Comparison of ENCODE assay signal across 19 mouse cellular contexts in the genomic region with DNA sequence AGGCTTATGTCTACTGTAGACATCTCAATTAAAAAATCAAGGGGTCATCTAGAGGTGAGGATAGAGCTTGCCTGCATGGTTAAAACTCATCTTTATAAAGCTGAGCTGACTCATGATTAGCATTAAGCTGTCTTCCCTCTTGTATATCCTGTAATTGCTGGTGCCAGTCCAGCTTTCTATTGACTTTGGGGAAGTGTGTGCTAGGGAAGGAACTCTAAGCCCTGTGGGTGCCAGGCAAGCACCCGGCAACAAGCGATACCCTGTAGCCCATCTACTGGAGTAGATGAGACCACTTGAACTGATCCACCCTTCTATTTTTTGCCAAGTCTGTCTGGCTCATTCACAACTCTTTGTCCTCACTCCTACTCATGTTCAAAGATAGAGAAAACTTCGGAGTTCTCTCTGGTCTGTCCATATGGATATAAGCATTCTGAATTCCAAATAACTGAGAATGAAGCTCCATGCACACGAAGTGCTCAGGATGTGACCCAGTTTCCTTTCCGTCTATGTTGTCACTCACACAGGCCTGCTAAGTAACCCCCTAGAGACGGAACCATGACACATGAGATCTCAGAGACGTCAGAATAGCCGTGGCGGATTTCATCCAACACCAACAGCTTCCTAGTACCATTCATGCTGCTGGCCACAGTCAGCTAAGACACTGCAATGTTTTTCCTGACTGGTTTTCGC. TPM values are rescaled to one million over a fixed set of nuclear protein-coding genes. Genes with fewer than 3 reads are reported as not detected.
DNase-seq lines count a peak whose midpoint lies in the region; ATAC-seq and TF ChIP-seq lines count a peak whose summit lies in the region.
"Had no signal": no experiment of that assay in that cellular context is flagged by ENCODE, and none has a peak within 500 bp of the region (broad histone marks: within the 10 kb centered on the region; RNA-seq: fewer than 3 reads in every experiment).

No protein-coding gene starts in this region.

- peaks cover 7 to 76% of the 10 kb centered on the region in 2 experiments for H3K36me3 ChIP-seq in CH12.LX (replicated peaks in 1 of 2; ENCODE audit: control insufficient read depth in 1 of 2, insufficient read depth in 1 of 2, low read length in 1 of 2)
- no peaks in the 10 kb centered on the region for H3K36me3 ChIP-seq in hindbrain, embryonic 13.5 days
- H3K36me3 ChIP-seq: heart, embryonic 10.5 days; midbrain, embryonic 10.5 days had no signal

- ATAC-seq in megakaryocyte, adult 5-6 weeks (ENCODE audit: poor library complexity, severe bottlenecking) = peak; percentile 53
- ATAC-seq in hindbrain, embryonic 13.5 days (ENCODE audit: low FRiP score) = no peak
- ATAC-seq: CD4-positive, CD25-positive, alpha-beta regulatory T cell, adult 4 months; forebrain, postnatal 0 days; hindbrain, embryonic 16.5 days; intestine, postnatal 0 days had no signal

- H3K4me2 ChIP-seq in CH12.LX (ENCODE audit: insufficient read depth, low read depth, poor library complexity, severe bottlenecking) = no peak overlapping the region
- no peak overlapping the region for H3K4me2 ChIP-seq in hindbrain, embryonic 13.5 days

- in situ Hi-C loops in CH12.LX (cut with MboI; ENCODE audit: low pct_ligation_motif_present, low pct_unique_long_range_greater_than_20kb, low sequenced_read_pairs) = no loop called here

- peaks cover 7% of the 10 kb centered on the region for H3K9me3 ChIP-seq in CH12.LX (replicated peaks; ENCODE audit: low read length)
- no peaks in the 10 kb centered on the region for H3K9me3 ChIP-seq in hindbrain, embryonic 13.5 days
- H3K9me3 ChIP-seq: heart, embryonic 10.5 days; midbrain, embryonic 10.5 days had no signal

- no peak for TF ChIP-seq POLR2A in CH12.LX (IDR thresholded peaks at IDR 0.05; ENCODE audit: low read depth, low read length)

- peaks cover 10% of the 10 kb centered on the region; the same call in 1 of the 2 replicates for H3K79me2 ChIP-seq in CH12.LX (replicated peaks; ENCODE audit: control insufficient read depth, extremely low read depth, insufficient read depth, poor library complexity, severe bottlenecking)

- H3K4me3 ChIP-seq in CH12.LX (replicated peaks in 1 of 3; ENCODE audit: low read depth in 2 of 3, low read length in 2 of 3, poor library complexity in 1 of 3) = no peak overlapping the region
- H3K4me3 ChIP-seq in hindbrain, embryonic 13.5 days = no peak overlapping the region
- H3K4me3 ChIP-seq: heart, embryonic 10.5 days; midbrain, embryonic 10.5 days had no signal

- no peak for TF ChIP-seq CTCF in CH12.LX (conservative IDR thresholded peaks at IDR 0.05 in 1 of 2, IDR thresholded peaks at IDR 0.05 in 1 of 2; ENCODE audit: low read depth in 2 of 2, low read length in 2 of 2)

- no peak for TF ChIP-seq RAD21 in CH12.LX (IDR thresholded peaks at IDR 0.05; ENCODE audit: low read depth, low read length)

- no peaks in the 10 kb centered on the region for H3K27me3 ChIP-seq in CH12.LX (replicated peaks)
- H3K27me3 ChIP-seq in hindbrain, embryonic 13.5 days = no peaks in the 10 kb centered on the region

- intact Hi-C loops in left cerebral cortex, postnatal 4 days (cut with DNase I) = no loop called here
- intact Hi-C loops in gastrocnemius, postnatal 36 days (cut with DNase I) = no loop called here

- no peak for TF ChIP-seq EP300 in CH12.LX (IDR thresholded peaks at IDR 0.05; ENCODE audit: low read length)

- H3K9ac ChIP-seq in CH12.LX (ENCODE audit: insufficient read depth, low read depth) = no peak overlapping the region
- H3K9ac ChIP-seq in hindbrain, embryonic 13.5 days = no peak overlapping the region
- H3K9ac ChIP-seq: forebrain, postnatal 0 days; liver, embryonic 14.5 days had no signal

- DNase-seq in left cerebral cortex, adult 9 months (ENCODE audit: low spot score in 2 of 2) = peak; percentile 22 to 52
- DNase-seq in left cerebral cortex, postnatal 4 days = no peak
- peak; percentile 52 to 61 for DNase-seq in B cell, adult 2 months
- no peak for DNase-seq in CH12.LX (ENCODE audit: extremely low read depth)
- no peak for DNase-seq in gastrocnemius, postnatal 36 days
- DNase-seq: cerebellum, adult 2 months; forebrain, postnatal 0 days; gastrocnemius, postnatal 14 days; lung, postnatal 10 days; thymus, adult 2 months had no signal

- H3K27ac ChIP-seq in CH12.LX (ENCODE audit: insufficient read depth, low read depth) = peak overlapping the region; percentile 49; the same call in 1 of the 2 replicates
- H3K27ac ChIP-seq in hindbrain, embryonic 13.5 days = no peak overlapping the region
- H3K27ac ChIP-seq: heart, embryonic 10.5 days; liver, embryonic 14.5 days; midbrain, embryonic 10.5 days had no signal

- WGBS in hindbrain, embryonic 13.5 days = 91% methylated on average over 10 of the region's 10 CpGs

- dilution Hi-C loops in CH12.LX (cut with MboI; ENCODE audit: extremely low pct_ligation_motif_present, extremely low pct_unique_long_range_greater_than_20kb, low sequenced_read_pairs) = no loop called here

- H3K4me1 ChIP-seq in CH12.LX (ENCODE audit: control insufficient read depth in 1 of 2, insufficient read depth in 2 of 2) = peaks cover 10 to 79% of the 10 kb centered on the region in 2 experiments
- H3K4me1 ChIP-seq in hindbrain, embryonic 13.5 days (replicated peaks) = no peaks in the 10 kb centered on the region

TF ChIP-seq in CH12.LX, 34 proteins besides CTCF, POLR2A, EP300 and RAD21:
- TF ChIP-seq SMC3 (IDR thresholded peaks at IDR 0.05; ENCODE audit: low read depth, low read length) = no peak
- no peak for TF ChIP-seq CHD1 (IDR thresholded peaks at IDR 0.05; ENCODE audit: low read depth, low read length)
- TF ChIP-seq ZKSCAN1 (IDR thresholded peaks at IDR 0.05; ENCODE audit: borderline replicate concordance, low read depth, low read length) = no peak
- TF ChIP-seq NELFE (IDR thresholded peaks at IDR 0.05; ENCODE audit: low read depth, low read length) = no peak
- no peak for TF ChIP-seq ZC3H11A (IDR thresholded peaks at IDR 0.05; ENCODE audit: low read depth, low read length)
- TF ChIP-seq TCF12 (IDR thresholded peaks at IDR 0.05; ENCODE audit: low read depth, low read length) = no peak
- TF ChIP-seq MAFK (IDR thresholded peaks at IDR 0.05; ENCODE audit: insufficient replicate concordance, low read length) = no peak
- TF ChIP-seq E2F4 (IDR thresholded peaks at IDR 0.05; ENCODE audit: insufficient replicate concordance, low read depth, low read length) = no peak
- no peak for TF ChIP-seq SIN3A (IDR thresholded peaks at IDR 0.05; ENCODE audit: low read length)
- TF ChIP-seq USF1 (IDR thresholded peaks at IDR 0.05; ENCODE audit: low read depth, low read length) = no peak
- no peak for TF ChIP-seq JUND (conservative IDR thresholded peaks at IDR 0.05; ENCODE audit: low read depth, low read length)
- no peak for TF ChIP-seq MEF2A (IDR thresholded peaks at IDR 0.05; ENCODE audit: borderline replicate concordance, low read depth, low read length)
- no peak for TF ChIP-seq MAZ (IDR thresholded peaks at IDR 0.05; ENCODE audit: low read depth, low read length)
- no peak for TF ChIP-seq HCFC1 (IDR thresholded peaks at IDR 0.05; ENCODE audit: low read depth, low read length)
- TF ChIP-seq POLR2AphosphoS2 (IDR thresholded peaks at IDR 0.05; ENCODE audit: low read depth, low read length) = no peak
- no peak for TF ChIP-seq CHD2 (IDR thresholded peaks at IDR 0.05; ENCODE audit: low read length)

RNA-seq across cellular contexts. Expression of a gene that starts 10.8 kb away (rescaled TPM):
- 1 to 10 TPM; 3.3 to 3.4 TPM for total RNA-seq in left cerebral cortex, postnatal 4 days (2021)
- total RNA-seq in CH12.LX (2012; rRNA removed) = 172 and 242 TPM in 2 replicates
- 374 and 427 TPM in 2 replicates for total RNA-seq in CH12.LX (2014; rRNA removed)
- polyA plus RNA-seq in CH12.LX (2012; ENCODE audit: insufficient read length, low read depth) = 290 and 323 TPM in 2 replicates
- 497 and 530 TPM in 2 replicates for total RNA-seq in megakaryocyte, adult 5-6 weeks (2015)
- total RNA-seq in megakaryocyte, adult 5-6 weeks (2017) = 408 and 439 TPM in 2 replicates
- polyA plus RNA-seq in hindbrain, embryonic 13.5 days (2015; fragmentation: Nextera tagmentation; extraction: Ambion mirVana) = 10.3 and 12.0 TPM in 2 replicates
- under 1 TPM; 0.54 to 0.72 TPM for total RNA-seq in gastrocnemius, postnatal 36 days (2021)
- total RNA-seq: MEL had no signal

Comparison
In these comparisons a context has a peak if more than half of its experiments do, and no peak if none do; other contexts are left out.
1. DNase-seq: peak in left cerebral cortex, adult 9 months (2 of 2) and B cell, adult 2 months (2 of 2); none in left cerebral cortex, postnatal 4 days (single experiment), CH12.LX (single experiment) and gastrocnemius, postnatal 36 days (0 of 2).
2. RNA of a gene that starts 10.8 kb away (total RNA-seq): 408 to 530 TPM in megakaryocyte, adult 5-6 weeks and 172 to 427 TPM in CH12.LX; 3.3 to 3.4 TPM in left cerebral cortex, postnatal 4 days and 0.54 to 0.72 TPM in gastrocnemius, postnatal 36 days; every median in the first group is over 10 times any median in the second.